Mouse (Mus musculus) neural tube, embryonic 11.5 days (tissue): Measurements from ENCODE around the gene Bfsp2. TPM values are rescaled to one million over a fixed set of nuclear protein-coding genes. Genes with fewer than 3 reads are reported as not detected.

Experiments
- ATAC-seq: fragments of 200-750 bp; cut with Nextera tagmentation; 2 replicates; pipeline ENCODE4 v1.8.0; 2017; ENCODE audit warnings: moderate number of reproducible peaks, mild to moderate bottlenecking, moderate TSS enrichment, moderate library complexity; ENCODE audit not compliant: insufficient read depth, low FRiP score, low TSS enrichment
- DNase-seq: peaks from one replicate; pipeline ENCODE4 v3.0.0-alpha.2; 2015; ENCODE audit warnings: low spot score
- H3K27ac ChIP-seq: fragments of 300-500 bp; sonication (generic); 2 replicates; pipeline ENCODE4 v1.5.1; 2014; ENCODE audit warnings: low read depth, mild to moderate bottlenecking, low read length
- H3K27me3 ChIP-seq: fragments of 300-500 bp; sonication (generic); 2 replicates; pipeline ENCODE4 v1.6.1; 2014; ENCODE audit warnings: mild to moderate bottlenecking, low read length, mixed read lengths; ENCODE audit not compliant: control insufficient read depth, insufficient read depth
- H3K36me3 ChIP-seq: fragments of 300-500 bp; sonication (generic); 2 replicates; pipeline ENCODE4 v1.6.1; 2014; ENCODE audit warnings: mild to moderate bottlenecking, low read length, moderate library complexity, mixed read lengths; ENCODE audit not compliant: control insufficient read depth, insufficient read depth
- H3K4me1 ChIP-seq: fragments of 300-500 bp; sonication (generic); 2 replicates; pipeline ENCODE4 v1.6.1; 2014; ENCODE audit warnings: low read length, mixed read lengths; ENCODE audit not compliant: control insufficient read depth, insufficient read depth
- H3K4me2 ChIP-seq: fragments of 300-500 bp; sonication (generic); 2 replicates; pipeline ENCODE4 v1.6.1; 2014; ENCODE audit warnings: low read depth, mild to moderate bottlenecking, moderate library complexity
- H3K4me3 ChIP-seq: fragments of 300-500 bp; sonication (generic); 2 replicates; pipeline ENCODE4 v1.5.1; 2014; ENCODE audit warnings: low read depth, low read length
- H3K9ac ChIP-seq: fragments of 300-500 bp; sonication (generic); 2 replicates; pipeline ENCODE4 v1.6.1; 2014; ENCODE audit warnings: mild to moderate bottlenecking, low read length
- H3K9me3 ChIP-seq: fragments of 300-500 bp; sonication (generic); 2 replicates; pipeline ENCODE4 v1.6.1; 2016; ENCODE audit warnings: low read length; ENCODE audit not compliant: control insufficient read depth
- WGBS: fragments of 180-500 bp; shearing (Covaris S2); extraction: QIAGEN DNeasy Blood & Tissue Kit; methylation state at CpG from one replicate; pipeline ENCODE4 v1.1.7; 2014; 5-methylcytosine and 5-hydroxymethylcytosine counted together
- polyA plus RNA-seq: library from polyadenylated mRNA; unstranded; fragments of >200 nt; fragmentation: Nextera tagmentation; extraction: Ambion mirVana; gene quantifications from 2 replicates; pipeline ENCODE4 v1.2.1, GENCODE M21; 2014

Gene Bfsp2
- polyA plus RNA-seq, 1 experiment from 2014 or later: 0.74 TPM

DNA sequence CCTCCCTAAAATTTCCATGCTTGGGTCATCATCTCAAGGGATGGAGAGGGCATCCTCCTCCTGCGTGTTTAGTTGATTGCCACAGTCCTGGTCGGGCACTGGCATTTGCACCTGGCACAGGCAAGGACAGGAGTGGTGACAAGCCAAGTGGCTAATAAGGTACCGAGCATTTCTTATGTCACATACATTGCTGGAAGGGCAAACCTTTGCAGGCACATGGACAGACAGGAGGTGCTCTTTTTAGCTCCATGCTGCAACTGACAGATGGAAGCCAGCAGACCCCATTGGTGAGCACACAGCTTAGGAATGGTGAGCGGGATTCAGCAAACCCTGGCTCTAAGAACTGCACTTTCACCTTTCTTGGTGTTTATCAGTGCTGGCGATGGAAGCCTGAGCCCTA, 24.8 kb upstream of the Bfsp2 start:
- Histone ChIP-seq H3K27me3 (no peaks in the 10 kb centered on the region; the same call in 1 of the 2 replicates), H3K36me3 (no peaks in the 10 kb centered on the region), H3K9me3 (no peaks in the 10 kb centered on the region), H3K4me1 (peaks cover 28% of the 10 kb centered on the region), H3K4me2 (no peak overlapping the region), H3K4me3 (no peak overlapping the region), H3K9ac (no peak overlapping the region), H3K27ac (no peak overlapping the region)
- peak; percentile 29 for ATAC-seq
- no peak for DNase-seq
- whole genome bisulfite sequencing: 71% methylated on average over 5 of the region's 5 CpGs

DNA sequence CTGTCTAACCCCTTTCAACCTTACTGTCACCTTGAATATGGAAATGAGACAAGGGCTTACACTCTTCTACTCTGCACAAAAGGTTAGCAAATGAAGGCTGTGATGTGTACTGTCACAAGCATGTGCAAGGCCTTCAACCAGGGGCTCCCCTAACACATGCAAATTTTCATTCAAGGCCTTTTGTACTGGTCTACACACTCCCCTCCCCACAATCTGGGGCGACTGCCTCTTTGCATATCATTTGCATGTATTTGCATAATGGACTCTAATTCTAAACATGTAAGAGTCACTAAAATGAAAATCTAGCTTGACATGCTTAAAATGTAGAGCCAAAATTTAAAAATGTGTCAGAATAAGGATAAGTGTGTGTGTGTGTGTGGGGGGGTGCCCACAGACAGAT, 24.4 kb upstream of the Bfsp2 start:
- no peak overlapping the region; the same call in 1 of the 2 replicates for H3K27ac ChIP-seq
- H3K9ac ChIP-seq: no peak overlapping the region
- 61% methylated on average over 1 of the region's 1 CpGs for WGBS
- peaks cover 28% of the 10 kb centered on the region for H3K4me1 ChIP-seq
- H3K36me3 ChIP-seq: no peaks in the 10 kb centered on the region
- DNase-seq (peak; percentile 52), ATAC-seq (peak; percentile 90)
- H3K9me3 ChIP-seq: no peaks in the 10 kb centered on the region
- no peaks in the 10 kb centered on the region; the same call in 1 of the 2 replicates for H3K27me3 ChIP-seq
- no peak overlapping the region for H3K4me3 ChIP-seq
- no peak overlapping the region for H3K4me2 ChIP-seq

DNA sequence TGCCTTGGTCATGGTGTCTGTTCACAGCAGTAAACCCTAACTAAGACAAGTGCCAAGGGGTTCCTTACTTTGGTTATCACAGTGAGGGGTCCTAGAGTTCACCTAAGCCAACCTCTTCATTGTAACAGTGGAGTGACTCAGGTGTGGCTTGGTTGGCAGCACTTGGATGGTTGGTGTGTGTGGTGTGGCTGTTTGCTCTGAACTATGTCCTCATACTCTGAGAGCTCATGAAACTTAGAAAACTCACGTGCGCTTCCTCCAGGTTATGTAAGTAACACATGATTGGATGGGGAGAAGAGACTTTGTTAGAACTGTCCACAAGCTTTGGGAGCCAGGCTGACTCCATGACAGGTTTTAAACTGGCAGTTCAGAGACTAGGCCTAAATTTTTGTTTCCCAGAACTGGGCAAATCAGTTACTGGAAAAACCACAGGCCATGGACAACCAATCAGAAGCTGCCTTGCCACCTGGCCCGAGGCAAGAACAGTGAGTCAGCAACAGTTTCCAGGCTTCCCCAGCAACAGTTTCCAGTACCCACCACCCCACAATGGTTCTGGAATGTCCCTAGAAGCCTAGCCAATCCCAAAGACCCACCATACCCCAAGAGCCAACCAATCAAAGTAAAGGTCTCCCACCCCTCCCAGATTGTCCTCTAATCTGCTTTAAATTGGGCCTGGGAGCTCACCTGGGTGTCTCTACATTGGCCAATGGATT, 23.5 kb upstream of the Bfsp2 start:
- Histone ChIP-seq H3K27ac (peak overlapping the region; percentile 53; the same call in 1 of the 2 replicates), H3K27me3 (no peaks in the 10 kb centered on the region; the same call in 1 of the 2 replicates), H3K4me1 (peaks cover 28% of the 10 kb centered on the region), H3K4me3 (no peak overlapping the region), H3K36me3 (no peaks in the 10 kb centered on the region), H3K4me2 (no peak overlapping the region), H3K9me3 (no peaks in the 10 kb centered on the region), H3K9ac (no peak overlapping the region)
- DNase-seq (no peak), ATAC-seq (no peak)
- 95% methylated on average over 3 of the region's 3 CpGs for WGBS

DNA sequence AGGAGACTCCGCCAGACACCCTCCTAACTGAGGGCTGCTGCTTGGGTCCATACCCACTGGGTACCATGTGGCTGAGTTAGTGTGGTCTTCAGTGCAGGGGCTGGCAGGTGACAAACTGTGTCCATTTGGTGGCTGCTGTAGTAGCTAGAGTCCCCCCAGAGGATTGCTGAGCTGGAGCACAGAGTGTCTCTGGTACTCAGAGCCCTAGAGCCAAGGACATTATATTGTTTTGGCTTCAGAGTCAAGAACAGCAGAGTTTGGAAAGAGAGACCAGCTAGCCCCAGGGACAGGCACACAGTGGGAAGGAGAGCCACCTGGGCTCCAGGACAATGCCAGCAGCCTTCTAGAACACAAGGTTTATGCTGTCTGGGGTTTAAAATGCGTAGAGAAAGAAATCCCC, 22.4 kb upstream of the Bfsp2 start:
- DNase-seq (no peak), ATAC-seq (no peak)
- H3K4me3 ChIP-seq: no peak overlapping the region
- no peak overlapping the region for H3K9ac ChIP-seq
- 75% methylated on average over 2 of the region's 2 CpGs for WGBS
- no peaks in the 10 kb centered on the region for H3K36me3 ChIP-seq
- H3K27ac ChIP-seq: no peak overlapping the region
- no peaks in the 10 kb centered on the region; the same call in 1 of the 2 replicates for H3K27me3 ChIP-seq
- no peak overlapping the region for H3K4me2 ChIP-seq
- no peaks in the 10 kb centered on the region for H3K9me3 ChIP-seq
- peaks cover 25% of the 10 kb centered on the region for H3K4me1 ChIP-seq

DNA sequence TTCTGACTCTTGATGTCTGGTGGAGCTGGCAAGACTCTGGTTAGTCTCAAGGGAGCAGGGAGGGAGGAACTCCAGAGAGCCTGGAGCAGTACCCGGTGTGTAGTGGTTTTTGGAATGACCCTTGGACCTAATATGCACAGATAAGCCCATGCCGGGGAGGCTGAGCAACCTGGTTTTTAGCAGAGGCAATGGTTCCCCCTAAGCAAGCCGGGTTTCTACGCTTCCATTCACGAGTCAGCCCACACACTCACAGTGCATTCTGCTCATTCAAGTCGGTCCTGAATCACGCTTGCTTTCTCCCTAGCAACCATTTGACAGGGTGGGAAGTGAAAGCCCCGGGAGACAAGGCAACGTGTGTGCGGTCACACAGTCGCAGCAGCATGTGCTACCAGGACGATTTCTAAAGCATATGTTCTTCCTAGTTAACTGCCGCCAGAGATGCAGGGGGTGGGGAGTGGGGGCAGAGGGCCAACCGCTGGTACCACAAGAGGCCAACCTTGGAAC, 21.7 kb upstream of the Bfsp2 start:
- no peaks in the 10 kb centered on the region; the same call in 1 of the 2 replicates for H3K27me3 ChIP-seq
- no peaks in the 10 kb centered on the region for H3K9me3 ChIP-seq
- DNase-seq (peak; percentile 79), ATAC-seq (peak; percentile 68)
- no peak overlapping the region for H3K4me2 ChIP-seq
- H3K36me3 ChIP-seq: no peaks in the 10 kb centered on the region
- H3K4me3 ChIP-seq: no peak overlapping the region
- H3K9ac ChIP-seq: no peak overlapping the region
- 0 out of 2 replicates have a peak overlapping the region, but pooled peaks have one; percentile 35 for H3K27ac ChIP-seq
- 11% methylated on average over 14 of the region's 14 CpGs for whole genome bisulfite sequencing
- H3K4me1 ChIP-seq: peaks cover 25% of the 10 kb centered on the region

DNA sequence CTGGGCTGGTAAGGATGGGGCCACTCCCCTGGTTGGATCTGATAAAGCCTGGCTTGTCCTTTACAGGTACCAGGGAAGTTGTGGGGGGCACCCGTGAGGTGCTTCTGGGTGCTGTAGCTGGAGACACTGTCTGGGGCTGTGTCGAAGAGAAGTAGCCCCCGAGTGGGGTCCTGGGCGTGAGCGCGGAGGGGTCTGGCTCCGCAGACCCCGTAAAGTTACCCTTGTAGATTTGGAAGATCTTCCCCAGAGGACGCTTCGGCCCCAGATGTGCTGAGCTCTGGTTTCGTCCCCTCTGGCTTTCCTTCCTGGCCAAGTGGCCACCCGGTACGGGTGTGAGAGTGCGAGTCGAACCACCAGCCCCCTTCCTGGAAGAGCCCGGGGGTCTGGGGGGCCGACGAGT, 19.1 kb upstream of the Bfsp2 start:
- Histone ChIP-seq H3K9me3 (no peaks in the 10 kb centered on the region), H3K27me3 (no peaks in the 10 kb centered on the region; the same call in 1 of the 2 replicates), H3K9ac (no peak overlapping the region), H3K4me2 (no peak overlapping the region), H3K4me3 (no peak overlapping the region), H3K27ac (no peak overlapping the region), H3K4me1 (peaks cover 16% of the 10 kb centered on the region), H3K36me3 (no peaks in the 10 kb centered on the region)
- DNase-seq (no peak), ATAC-seq (no peak)
- WGBS: 93% methylated on average over 18 of the region's 18 CpGs

DNA sequence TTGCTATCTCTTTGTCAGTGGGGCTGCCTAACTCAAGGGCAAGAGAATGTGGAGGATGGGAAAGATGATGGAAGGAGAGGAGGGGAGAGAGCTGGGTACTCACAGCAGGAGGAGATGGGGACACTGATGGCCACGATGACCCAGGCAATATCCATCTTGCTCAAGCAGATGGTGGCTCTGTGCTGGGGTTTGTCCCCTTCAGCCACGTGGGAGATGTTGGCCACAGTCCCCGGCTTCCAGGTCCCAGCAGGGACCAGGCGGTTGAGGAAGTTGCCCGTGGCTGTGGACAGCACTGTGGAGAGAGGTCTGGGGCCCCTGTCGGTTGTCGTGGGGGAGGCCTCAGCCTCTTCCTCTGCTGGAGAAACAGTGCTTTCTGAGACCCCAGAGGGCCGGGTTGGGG, 18.5 kb upstream of the Bfsp2 start:
- Histone ChIP-seq H3K27me3 (no peaks in the 10 kb centered on the region; the same call in 1 of the 2 replicates), H3K4me1 (peaks cover 16% of the 10 kb centered on the region), H3K27ac (no peak overlapping the region), H3K36me3 (no peaks in the 10 kb centered on the region), H3K9me3 (no peaks in the 10 kb centered on the region), H3K4me2 (no peak overlapping the region), H3K4me3 (no peak overlapping the region), H3K9ac (no peak overlapping the region)
- DNase-seq (no peak), ATAC-seq (no peak)
- 81% methylated on average over 8 of the region's 8 CpGs for WGBS

DNA sequence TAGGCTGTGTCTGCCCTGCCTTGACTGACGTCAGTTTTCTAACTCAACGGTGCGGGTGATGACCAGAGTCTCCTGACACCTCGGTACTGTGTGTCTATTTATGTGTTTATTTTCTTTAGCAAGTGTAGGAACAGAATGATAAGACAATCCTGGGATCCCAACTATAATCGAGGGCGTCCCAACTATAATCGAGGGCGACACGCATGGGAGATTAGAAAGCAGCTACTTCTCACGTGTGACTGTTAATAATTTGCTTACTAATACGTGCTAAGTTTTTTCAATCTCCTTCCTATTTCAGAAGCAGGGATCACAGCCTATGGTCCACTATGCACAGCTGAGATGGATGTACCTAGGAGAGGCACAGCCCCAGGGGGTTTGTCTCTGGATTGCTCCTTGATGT, 15.2 kb upstream of the Bfsp2 start:
- Histone ChIP-seq H3K27me3 (no peaks in the 10 kb centered on the region; the same call in 1 of the 2 replicates), H3K9ac (no peak overlapping the region), H3K36me3 (no peaks in the 10 kb centered on the region), H3K4me2 (no peak overlapping the region), H3K4me1 (no peaks in the 10 kb centered on the region), H3K4me3 (no peak overlapping the region), H3K9me3 (no peaks in the 10 kb centered on the region), H3K27ac (no peak overlapping the region)
- WGBS: 75% methylated on average over 11 of the region's 11 CpGs
- DNase-seq (no peak), ATAC-seq (no peak)
